Mouse (Mus musculus) left cerebral cortex, adult 6 months (tissue): ENCODE results near the gene Yars. TPM values are rescaled to one million over a fixed set of nuclear protein-coding genes. Genes with fewer than 3 reads are reported as not detected.

Experiments
- long read RNA-seq, 2 experiments: library from polyadenylated mRNA; unstranded; transcript quantifications; one replicate each; pipeline ENCODE4 v2.0.0; 2019 to 2020
- polyA plus RNA-seq: library from polyadenylated mRNA; unstranded; fragments of <200 nt; fragmentation: Nextera tagmentation; gene quantifications from 2 replicates; pipeline ENCODE4 v1.2.3, GENCODE M21; 2021

Gene Yars
- polyA plus RNA-seq: 52.7 and 67.7 TPM in 2 replicates
- long read RNA-seq, experiment 1, transcript Yars-201 (13 exons, 2,909 nt): major isoform, 558 of 616 reads
- long read RNA-seq, experiment 1, partial matches to known transcripts: 44 of 616 reads
- long read RNA-seq, experiment 1, other reads (novel, unspliced or antisense): 13 of 616 reads
- long read RNA-seq, experiment 2, transcript Yars-201 (13 exons, 2,909 nt): major isoform, 108 of 155 reads
- long read RNA-seq, experiment 2, partial matches to known transcripts: 43 of 155 reads
- long read RNA-seq, experiment 2, other reads (novel, unspliced or antisense): 4 of 155 reads

DNA sequence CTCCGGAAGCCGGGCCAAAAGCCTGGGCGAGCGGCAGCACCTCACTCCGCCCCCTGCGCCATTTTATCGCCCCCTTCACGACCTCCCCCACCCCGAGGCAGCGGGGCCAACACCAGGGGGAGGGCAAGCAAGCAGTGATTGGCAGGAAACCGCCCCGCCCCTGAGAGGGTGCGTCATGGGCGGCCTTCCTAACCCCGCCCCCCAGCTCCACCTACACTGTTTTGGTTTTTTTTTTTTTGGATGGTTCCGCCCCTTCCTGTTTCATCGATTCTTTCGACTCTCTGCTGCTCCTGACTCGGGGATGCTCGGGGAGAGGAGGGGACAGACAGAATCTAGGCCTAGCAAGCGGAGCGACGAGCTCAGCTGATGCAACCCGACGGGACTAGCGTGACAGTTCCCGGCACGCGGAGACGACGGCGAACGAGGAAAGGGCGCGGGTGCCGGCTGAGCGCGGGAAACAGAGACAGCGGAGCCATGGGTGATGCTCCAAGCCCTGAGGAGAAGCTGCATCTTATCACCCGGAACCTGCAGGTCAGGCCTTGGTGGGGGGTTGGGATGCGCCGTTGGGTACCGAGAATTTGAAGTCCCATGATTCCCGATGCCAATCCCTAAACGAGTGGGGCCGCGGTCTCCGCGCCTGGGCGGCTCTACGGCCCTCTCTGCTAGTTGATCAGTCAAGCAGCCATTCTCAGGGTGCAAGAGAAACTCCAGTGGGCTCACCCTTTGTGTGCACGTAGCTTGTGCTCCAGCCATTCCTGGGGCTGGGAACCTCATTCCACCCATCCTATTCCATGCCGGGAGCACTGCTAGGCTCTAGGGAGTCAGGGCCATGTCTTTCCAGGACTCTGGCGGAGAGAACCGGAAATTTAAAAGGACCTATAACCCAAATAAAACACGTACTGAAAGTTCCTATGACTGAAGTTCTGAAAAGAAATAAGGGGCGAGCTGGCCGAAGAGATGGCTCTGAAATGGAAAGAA is at the start of gene Yars, which contains the start of gene S100pbp:
Gene Yars (plus strand): TSS at position 219 of the 978 bp plus-strand sequence.
Gene S100pbp (minus strand): TSS at position 186 of the 978 bp plus-strand sequence.

DNA sequence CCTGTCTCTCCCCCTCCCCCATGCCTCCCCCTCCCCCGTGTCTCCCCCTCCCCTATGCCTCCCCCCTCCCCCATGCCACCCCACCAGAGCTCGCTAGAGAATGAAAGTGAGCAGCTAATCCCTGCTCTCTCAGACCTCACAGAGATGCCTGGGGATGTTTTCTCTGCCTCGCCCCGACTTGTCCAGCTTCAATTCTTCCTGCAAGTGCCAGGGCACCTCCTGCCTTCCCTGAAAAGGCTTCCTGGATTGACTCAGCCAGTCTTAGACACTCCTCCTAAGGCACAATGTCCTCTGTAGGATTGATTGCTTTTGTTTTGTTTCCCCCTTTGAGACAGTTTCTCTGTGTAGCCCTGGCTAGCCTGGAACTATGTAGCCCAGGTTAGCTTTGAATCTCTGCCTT is 71.6 kb downstream of the Yars start, which contains the start of gene C77080:
Gene C77080 (minus strand): TSS at position 209 of the 400 bp plus-strand sequence.

Other genes starting within 250 kb of the Yars start
- 7.6 and 26.0 TPM in 2 replicates for gene Azin2, start 227.3 kb upstream of the Yars start, polyA plus RNA-seq
- 36.0 and 36.5 TPM in 2 replicates for gene Ak2, start 197.8 kb upstream of the Yars start, polyA plus RNA-seq
- gene Rnf19b, start 131.5 kb upstream of the Yars start, polyA plus RNA-seq: 4.7 and 10.3 TPM in 2 replicates
- not detected in 2 replicates for gene Tmem54, start 84.2 kb upstream of the Yars start, polyA plus RNA-seq
- 357 and 1,084 TPM in 2 replicates for gene Hpca, start 67.7 kb upstream of the Yars start, polyA plus RNA-seq
- 16.8 and 21.6 TPM in 2 replicates for gene Fndc5, start 52.8 kb upstream of the Yars start, polyA plus RNA-seq
- gene S100pbp, start within 50 bp of the Yars start, polyA plus RNA-seq: 7.5 and 12.7 TPM in 2 replicates
- gene C77080, start 71.6 kb downstream of the Yars start, polyA plus RNA-seq: 4.5 and 12.8 TPM in 2 replicates
- 0.72 and 0.75 TPM in 2 replicates for gene Sync, start 97.9 kb downstream of the Yars start, polyA plus RNA-seq
- gene Rbbp4, start 145.6 kb downstream of the Yars start, polyA plus RNA-seq: 53.9 and 54.9 TPM in 2 replicates
- 49.5 and 58.1 TPM in 2 replicates for gene Zbtb8os, start 145.9 kb downstream of the Yars start, polyA plus RNA-seq
- gene Zbtb8a, start 188.4 kb downstream of the Yars start, polyA plus RNA-seq: 5.9 and 6.3 TPM in 2 replicates